Mouse (Mus musculus) kidney, embryonic 16.5 days (tissue): ENCODE results near the gene Junb. TPM values are rescaled to one million over a fixed set of nuclear protein-coding genes. Genes with fewer than 3 reads are reported as not detected.

Experiments
- ATAC-seq: fragments of 200-750 bp; cut with Nextera tagmentation; 2 replicates; pipeline ENCODE4 v1.8.0; 2017; ENCODE audit warnings: moderate TSS enrichment; ENCODE audit not compliant: low FRiP score, low TSS enrichment
- H3K27ac ChIP-seq: fragments of 300-500 bp; sonication (generic); 2 replicates; pipeline ENCODE4 v1.5.1; 2014; ENCODE audit warnings: low read length
- H3K27me3 ChIP-seq: fragments of 300-500 bp; sonication (generic); 2 replicates; pipeline ENCODE4 v1.6.1; 2014; ENCODE audit warnings: low read length, control low read depth, mixed read lengths; ENCODE audit not compliant: insufficient read depth
- H3K36me3 ChIP-seq: fragments of 300-500 bp; sonication (generic); 2 replicates; pipeline ENCODE4 v1.6.1; 2014; ENCODE audit warnings: low read length, control low read depth, mixed read lengths; ENCODE audit not compliant: insufficient read depth
- H3K4me1 ChIP-seq: fragments of 300-500 bp; sonication (generic); 2 replicates; pipeline ENCODE4 v1.6.1; 2014; ENCODE audit warnings: low read length, control low read depth, mixed read lengths; ENCODE audit not compliant: insufficient read depth
- H3K4me2 ChIP-seq: fragments of 300-500 bp; sonication (generic); replicated peaks from 2 replicates; pipeline ENCODE4 v1.6.1; 2014; ENCODE audit warnings: low read depth, low read length
- H3K4me3 ChIP-seq: fragments of 300-500 bp; sonication (generic); 2 replicates; pipeline ENCODE4 v1.5.1; 2014; ENCODE audit warnings: mild to moderate bottlenecking, low read length
- H3K9ac ChIP-seq: fragments of 300-500 bp; sonication (generic); replicated peaks from 2 replicates; pipeline ENCODE4 v1.6.1; 2014; ENCODE audit warnings: low read length
- H3K9me3 ChIP-seq: fragments of 300-500 bp; sonication (generic); 2 replicates; pipeline ENCODE4 v1.6.1; 2016; ENCODE audit warnings: low read length, control low read depth
- WGBS: fragments of 180-500 bp; shearing (Covaris S2); extraction: QIAGEN DNeasy Blood & Tissue Kit; methylation state at CpG from one replicate; pipeline ENCODE4 v1.1.7; 2014; 5-methylcytosine and 5-hydroxymethylcytosine counted together
- polyA plus RNA-seq: library from polyadenylated mRNA; unstranded; fragments of >200 nt; fragmentation: Nextera tagmentation; extraction: Ambion mirVana; gene quantifications from 2 replicates; pipeline ENCODE4 v1.2.1, GENCODE M21; 2015

The Junb gene
- polyA plus RNA-seq, 1 experiment from 2014 or later = 11.7 TPM

DNA sequence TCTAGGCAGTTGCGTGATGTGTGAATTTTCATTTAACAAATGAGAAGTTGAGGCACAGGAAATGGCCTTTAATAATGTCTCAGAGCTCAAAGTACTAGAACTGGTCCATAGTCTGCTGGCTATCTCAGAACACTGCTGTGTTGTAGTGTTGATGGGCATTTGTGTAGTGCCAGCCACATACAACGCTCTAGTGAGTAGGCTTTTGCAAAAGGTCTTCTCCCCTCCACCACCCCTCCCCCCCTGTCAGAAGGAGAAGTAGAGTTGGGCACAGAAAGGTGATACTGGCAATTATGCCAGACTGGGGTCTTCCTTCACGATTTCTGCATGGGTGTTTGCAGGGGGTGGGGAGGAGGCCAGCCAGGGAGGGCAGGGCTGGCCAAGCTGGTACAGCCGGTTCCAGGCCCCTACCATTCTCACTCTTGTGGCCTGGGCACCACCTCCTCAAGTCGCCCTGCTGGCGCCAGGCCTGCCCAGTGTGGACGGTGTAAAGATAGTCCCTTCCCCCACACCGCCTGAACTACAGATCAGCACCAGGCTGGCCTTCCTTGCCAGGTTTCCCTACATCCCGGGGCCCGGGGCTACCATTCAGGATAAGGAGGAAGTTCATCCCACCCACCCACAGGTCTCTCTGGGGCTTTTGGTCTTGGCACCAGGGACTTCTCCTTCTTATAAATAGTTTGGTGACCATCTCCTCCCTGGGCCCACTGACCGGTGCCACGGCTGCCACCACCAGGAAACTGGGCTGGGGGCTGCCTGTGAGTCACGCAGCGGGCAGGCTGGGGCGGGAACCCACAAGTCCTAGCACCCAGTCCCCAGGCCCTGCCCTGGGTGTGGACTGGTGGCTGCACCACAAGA is 3.4 kb upstream of the Junb start:
- peak overlapping the region; percentile 87 for H3K27ac ChIP-seq
- peaks cover 82% of the 10 kb centered on the region for H3K4me1 ChIP-seq
- H3K27me3 ChIP-seq = no peaks in the 10 kb centered on the region
- 70% methylated on average over 15 of the region's 15 CpGs for WGBS
- ATAC-seq = no peak
- H3K36me3 ChIP-seq = no peaks in the 10 kb centered on the region
- H3K4me2 ChIP-seq = no peak overlapping the region
- no peak overlapping the region for H3K4me3 ChIP-seq
- H3K9ac ChIP-seq = peak overlapping the region; percentile 23; the same call in 1 of the 2 replicates
- no peaks in the 10 kb centered on the region for H3K9me3 ChIP-seq

DNA sequence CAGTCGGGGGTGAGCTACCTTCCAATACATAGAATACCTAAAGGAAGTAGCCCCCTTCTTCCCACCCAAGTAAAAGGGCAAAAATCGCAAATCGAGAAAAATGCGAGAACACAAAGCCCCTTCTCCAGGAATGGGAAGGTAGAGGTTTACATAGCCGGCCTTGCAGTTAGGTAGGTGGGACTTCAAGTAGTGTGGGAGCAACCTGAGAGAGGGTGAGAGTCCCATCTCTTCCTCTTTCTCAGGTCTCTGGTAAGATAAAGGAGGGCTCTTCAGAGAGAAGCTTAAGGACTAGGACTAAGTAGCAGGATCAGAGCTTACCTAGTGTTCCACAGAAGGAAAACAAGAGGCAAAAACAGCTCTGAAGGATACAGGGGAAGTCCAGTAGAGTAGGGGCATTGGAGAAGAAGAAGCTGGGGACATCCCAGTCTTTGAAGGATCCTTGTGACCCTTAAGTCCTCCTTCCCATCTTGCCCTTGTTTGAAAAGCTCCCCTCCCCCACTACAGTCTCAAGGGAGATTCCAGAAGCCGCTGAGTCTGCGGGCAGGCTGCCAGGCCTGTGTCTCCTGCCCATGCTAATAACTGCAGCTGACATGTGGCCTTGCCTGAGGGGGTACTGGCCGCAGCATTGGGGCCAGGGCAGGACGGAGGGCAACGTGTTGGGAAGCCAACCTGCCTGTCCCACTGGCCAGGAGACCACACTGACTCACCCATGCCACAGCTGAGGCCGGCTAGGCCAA is 2.3 kb upstream of the Junb start:
- H3K9ac ChIP-seq = no peak overlapping the region

GRCm38 (mm10) chr8:84979599-84980421 is 1.3 kb upstream of the Junb start:
- ATAC-seq = peak; percentile 32
- Histone ChIP-seq H3K9ac (peak overlapping the region; percentile 55), H3K9me3 (no peaks in the 10 kb centered on the region), H3K27me3 (no peaks in the 10 kb centered on the region), H3K4me3 (peak overlapping the region; percentile 41), H3K4me2 (peak overlapping the region; percentile 96), H3K4me1 (peaks cover 82% of the 10 kb centered on the region), H3K36me3 (peaks cover 1% of the 10 kb centered on the region; the same call in 1 of the 2 replicates), H3K27ac (peak overlapping the region; percentile 87)
- WGBS = 2% methylated on average over 42 of the region's 42 CpGs

More for the DNA sequence above, 2.3 kb upstream of the Junb start:
- 35% methylated on average over 11 of the region's 11 CpGs for WGBS
- Histone ChIP-seq H3K9me3 (no peaks in the 10 kb centered on the region), H3K27ac (peak overlapping the region; percentile 87), H3K4me3 (no peak overlapping the region), H3K4me1 (peaks cover 84% of the 10 kb centered on the region), H3K36me3 (no peaks in the 10 kb centered on the region), H3K27me3 (no peaks in the 10 kb centered on the region), H3K4me2 (peak overlapping the region; percentile 96)
- no peak for ATAC-seq

DNA sequence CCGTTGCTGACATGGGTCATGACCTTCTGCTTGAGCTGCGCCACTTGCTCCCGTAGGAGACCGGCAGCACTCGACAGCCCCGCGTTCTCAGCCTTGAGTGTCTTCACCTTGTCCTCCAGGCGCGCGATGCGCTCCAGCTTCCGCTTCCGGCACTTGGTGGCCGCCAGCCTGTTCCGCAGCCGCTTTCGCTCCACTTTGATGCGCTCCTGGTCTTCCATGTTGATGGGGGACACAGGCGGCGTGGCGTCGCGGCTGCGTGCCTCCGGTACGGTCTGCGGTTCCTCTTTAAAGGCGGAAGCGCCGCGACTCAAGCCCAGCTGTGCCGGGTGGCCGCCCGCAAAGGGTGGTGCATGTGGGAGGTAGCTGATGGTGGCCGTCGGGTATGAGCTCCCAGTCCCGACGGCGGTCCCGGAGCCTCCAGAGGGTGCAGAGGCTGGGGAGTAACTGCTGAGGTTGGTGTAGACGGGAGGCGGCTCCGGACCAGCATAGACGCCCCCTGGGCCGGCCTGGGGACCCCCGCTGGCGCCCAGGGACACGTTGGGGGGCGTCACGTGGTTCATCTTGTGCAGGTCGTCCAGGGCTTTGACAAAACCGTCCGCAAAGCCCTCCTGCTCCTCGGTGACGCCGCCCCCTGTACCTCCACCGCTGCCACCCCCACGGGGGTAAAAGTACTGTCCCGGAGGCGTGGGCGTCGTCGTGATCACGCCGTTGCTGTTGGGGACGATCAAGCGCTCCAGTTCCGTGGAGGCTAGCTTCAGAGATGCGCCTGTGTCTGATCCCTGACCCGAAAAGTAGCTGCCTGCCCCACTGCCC is 877 bp downstream of the Junb start:
- no peak for ATAC-seq
- WGBS = under 1% methylated on average over 69 of the region's 70 CpGs
- Histone ChIP-seq H3K27ac (peak overlapping the region; percentile 87), H3K4me1 (peaks cover 76% of the 10 kb centered on the region), H3K4me3 (peak overlapping the region; percentile 61), H3K36me3 (peaks cover 19% of the 10 kb centered on the region), H3K9me3 (no peaks in the 10 kb centered on the region), H3K27me3 (no peaks in the 10 kb centered on the region), H3K4me2 (peak overlapping the region; percentile 96), H3K9ac (peak overlapping the region; percentile 74)

GRCm38 (mm10) chr8:84976763-84977434 is 1.6 kb downstream of the Junb start:
- ATAC-seq = no peak

GRCm38 (mm10) chr8:84976031-84976762 is 2.3 kb downstream of the Junb start:
- Histone ChIP-seq H3K36me3 (peaks cover 31% of the 10 kb centered on the region), H3K9me3 (no peaks in the 10 kb centered on the region), H3K4me3 (peak overlapping the region; percentile 61), H3K4me2 (peak overlapping the region; percentile 96), H3K27ac (peak overlapping the region; percentile 81), H3K4me1 (peaks cover 62% of the 10 kb centered on the region), H3K27me3 (no peaks in the 10 kb centered on the region), H3K9ac (peak overlapping the region; percentile 74)
- under 1% methylated on average over 61 of the region's 61 CpGs for WGBS
- ATAC-seq = peak; percentile 74

More at GRCm38 (mm10) chr8:84976763-84977434, 1.6 kb downstream of the Junb start:
- 3% methylated on average over 25 of the region's 25 CpGs for WGBS
- Histone ChIP-seq H3K9ac (peak overlapping the region; percentile 74), H3K9me3 (no peaks in the 10 kb centered on the region), H3K4me3 (peak overlapping the region; percentile 61), H3K27me3 (no peaks in the 10 kb centered on the region), H3K4me2 (peak overlapping the region; percentile 96), H3K27ac (peak overlapping the region; percentile 66), H3K36me3 (peaks cover 25% of the 10 kb centered on the region), H3K4me1 (peaks cover 68% of the 10 kb centered on the region)

GRCm38 (mm10) chr8:84975434-84975833 is 3.1 kb downstream of the Junb start:
- Histone ChIP-seq H3K9me3 (no peaks in the 10 kb centered on the region), H3K36me3 (peaks cover 36% of the 10 kb centered on the region), H3K27me3 (no peaks in the 10 kb centered on the region), H3K4me3 (peak overlapping the region; percentile 61), H3K4me2 (peak overlapping the region; percentile 96), H3K9ac (no peak overlapping the region), H3K4me1 (peaks cover 62% of the 10 kb centered on the region), H3K27ac (peak overlapping the region; percentile 81; the same call in 1 of the 2 replicates)
- 50% methylated on average over 7 of the region's 7 CpGs for WGBS
- ATAC-seq = no peak

- H3K36me3 ChIP-seq = peaks cover 36% of the 10 kb centered on the region
- H3K4me2 ChIP-seq = no peak overlapping the region
- no peaks in the 10 kb centered on the region for H3K9me3 ChIP-seq
- H3K27me3 ChIP-seq = no peaks in the 10 kb centered on the region
- no peak overlapping the region for H3K27ac ChIP-seq
- no peak overlapping the region for H3K4me3 ChIP-seq
- 0 out of 2 replicates have a peak overlapping the region, but pooled peaks have one; percentile 10 for H3K9ac ChIP-seq
- whole genome bisulfite sequencing = 82% methylated on average over 8 of the region's 8 CpGs
- ATAC-seq = no peak
- H3K4me1 ChIP-seq = peaks cover 58% of the 10 kb centered on the region
Measured at GRCm38 (mm10) chr8:84974543-84975142, 3.9 kb downstream of the Junb start.
